Mouse (Mus musculus) E14TG2a.4 (cell line): ENCODE data around the gene Pfpl.

Source experiments
- CTCF ChIP-seq: conservative IDR thresholded peaks from 2 replicates; pipeline ENCODE4 v1.5.1; 2014; ENCODE audit warnings: low read length
- NANOG ChIP-seq: IDR thresholded peaks from 2 replicates; pipeline ENCODE4 v1.6.1; 2014; ENCODE audit warnings: borderline replicate concordance, low read length, mixed read lengths

DNA sequence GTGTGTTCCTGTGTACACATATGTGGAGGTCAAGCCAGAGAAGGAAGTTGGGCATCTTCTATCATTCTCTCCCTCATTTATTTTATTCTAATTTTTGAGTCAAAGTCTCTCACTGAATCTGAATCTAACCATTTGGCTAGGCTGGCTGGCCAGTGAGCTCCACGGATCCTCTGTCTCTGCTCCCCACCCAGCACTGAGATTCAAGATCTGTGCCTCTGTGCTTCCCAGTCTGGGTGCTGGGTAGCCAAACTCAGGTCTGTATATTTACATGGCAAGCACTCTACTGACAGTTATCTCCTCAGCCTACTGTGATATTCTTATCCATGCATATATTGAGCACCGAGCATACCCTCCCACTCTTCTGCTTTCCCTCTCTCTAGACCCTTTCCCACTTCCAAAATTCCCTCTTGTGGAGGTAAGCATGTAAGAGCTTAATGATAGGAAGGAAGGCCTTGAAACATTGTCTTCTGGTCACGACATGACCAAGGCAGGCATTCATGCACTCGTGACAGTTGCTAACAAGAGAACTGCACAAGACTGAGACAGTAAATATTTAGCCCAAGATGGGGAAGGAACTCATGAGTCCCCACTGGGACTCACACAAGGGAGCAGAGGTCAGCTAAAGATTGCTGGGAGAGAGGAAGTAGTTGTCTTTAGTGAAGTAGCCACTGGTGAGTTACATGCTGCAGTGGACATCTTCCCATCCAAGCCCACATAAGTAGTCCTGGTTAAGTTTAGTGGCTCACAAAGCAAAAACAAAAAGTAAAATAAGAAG lies 8.2 kb downstream of the Pfpl start:
- TF ChIP-seq CTCF = no peak
- TF ChIP-seq NANOG = no peak
